Mouse (Mus musculus) lung, adult 2 months (tissue): Measurements from ENCODE around the gene Ifi35.

Experiments used
- CTCF ChIP-seq: fragments of 200-500 bp; IDR thresholded peaks from 2 replicates; pipeline ENCODE4 v1.5.1; 2011; ENCODE audit warnings: mild to moderate bottlenecking, low read length, control low read depth; ENCODE audit not compliant: insufficient read depth
- POLR2A ChIP-seq: fragments of 200-500 bp; IDR thresholded peaks from 2 replicates; pipeline ENCODE4 v1.6.1; 2011; ENCODE audit warnings: low read depth, mild to moderate bottlenecking, control low read depth, low read length, borderline replicate concordance; ENCODE audit errors: extremely low read depth

- TF ChIP-seq POLR2A: no peak
- no peak for TF ChIP-seq CTCF
Measured at GRCm38 (mm10) chr11:101451536-101451935, 3.3 kb downstream of the Ifi35 start.
